Mouse (Mus musculus) granulocyte monocyte progenitor cell, adult 5-6 weeks (primary cell): ENCODE data around the gene Necab3. TPM values are rescaled to one million over a fixed set of nuclear protein-coding genes. Genes with fewer than 3 reads are reported as not detected.

Source experiments
- ATAC-seq: replicated peaks from 2 replicates; pipeline ENCODE4 v1.8.0; 2016; ENCODE audit warnings: mild to moderate bottlenecking, moderate TSS enrichment, inconsistent platforms; ENCODE audit not compliant: poor library complexity, severe bottlenecking
- total RNA-seq, 2 experiments: library from RNA; stranded (forward) in 1 of 2; stranded (reverse) in 1 of 2; fragments of 200-712, 200-1000 nt in 1 of 2; fragments of >200 nt in 1 of 2; fragmentation: Nextera tagmentation in 1 of 2; gene quantifications; 2 replicates each; pipeline ENCODE4 v1.2.3; 2014 to 2017

Gene Necab3
- 1.8 and 7.0 TPM in 2 replicates for total RNA-seq (2014; fragmentation: Nextera tagmentation)
- 2.4 TPM in 1 of 2 replicates, not detected in the other for total RNA-seq (2017)

GRCm38 (mm10) chr2:154558264-154559039 is at the start of gene Necab3:
Necab3 (minus strand) TSS chr2:154558890.
- ATAC-seq, result peak; percentile 80

DNA sequence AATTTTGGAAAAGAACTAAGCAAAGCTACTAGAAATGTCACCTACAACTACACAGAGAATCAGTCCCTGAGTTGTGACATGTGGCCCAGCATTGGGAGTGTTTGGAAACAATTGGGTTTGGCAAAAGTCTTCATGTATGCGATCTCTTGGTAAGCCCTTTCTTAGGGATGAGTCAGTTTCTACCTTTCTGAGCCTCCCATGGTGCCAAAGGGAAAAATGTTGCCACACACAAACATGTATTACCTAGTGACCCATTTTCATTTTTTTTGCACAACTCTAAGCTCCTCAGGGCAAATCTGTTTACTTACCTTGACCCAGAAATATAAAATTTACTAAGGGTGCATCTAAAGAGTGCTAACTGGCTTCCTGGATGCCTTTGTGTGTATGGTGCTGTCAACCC is 48.3 kb upstream of the Necab3 start:
- no peak for ATAC-seq

GRCm38 (mm10) chr2:154604156-154604555 is 45.5 kb upstream of the Necab3 start:
- peak; percentile 3 for ATAC-seq

GRCm38 (mm10) chr2:154603638-154604153 is 45.0 kb upstream of the Necab3 start, which contains the start of gene Pxmp4:
Pxmp4 (minus strand) TSS chr2:154603708.
- peak; percentile 94 for ATAC-seq

- ATAC-seq, result no peak
Measured at GRCm38 (mm10) chr2:154603007-154603637, 44.4 kb upstream of the Necab3 start.

DNA sequence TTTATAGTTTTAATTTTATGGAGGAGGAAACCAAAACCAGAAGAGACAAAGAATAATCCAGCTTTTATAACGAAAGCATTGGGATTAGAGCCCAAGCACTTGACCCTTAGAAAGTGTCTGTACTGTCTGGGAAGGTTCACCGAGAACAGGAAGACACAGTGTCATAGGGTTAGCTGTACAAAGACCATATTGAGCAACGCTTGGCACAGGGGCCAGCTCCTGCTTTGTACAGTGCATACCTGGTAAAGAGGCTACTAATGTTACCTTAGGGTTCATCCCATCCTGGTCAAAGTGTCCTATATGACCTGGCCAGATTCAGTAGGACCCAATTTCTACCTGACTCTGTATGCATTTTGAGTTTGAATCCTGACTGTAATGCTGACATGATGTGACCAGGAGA is 42.6 kb upstream of the Necab3 start:
- ATAC-seq, result no peak

DNA sequence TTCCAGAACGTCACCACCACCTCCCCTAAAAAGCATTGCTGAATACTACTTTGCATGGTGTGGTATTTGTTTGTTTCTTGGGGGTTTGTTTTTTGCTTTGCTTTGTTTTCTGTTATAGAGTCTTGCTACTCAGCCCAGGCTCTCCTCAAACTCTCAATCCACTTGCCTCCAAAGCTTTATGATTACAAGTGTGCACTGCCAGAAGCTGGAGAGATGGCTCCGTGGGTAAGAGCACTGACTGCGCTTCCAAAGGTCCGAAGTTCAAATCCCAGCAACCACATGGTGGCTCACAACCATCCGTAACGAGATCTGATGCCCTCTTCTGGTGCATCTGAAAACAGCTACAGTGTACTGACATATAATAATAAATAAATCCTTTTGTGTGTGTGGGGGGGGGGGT is 41.9 kb upstream of the Necab3 start:
- ATAC-seq, result no peak

- ATAC-seq, result peak; percentile 85
Measured at GRCm38 (mm10) chr2:154597399-154597798, 38.7 kb upstream of the Necab3 start.

DNA sequence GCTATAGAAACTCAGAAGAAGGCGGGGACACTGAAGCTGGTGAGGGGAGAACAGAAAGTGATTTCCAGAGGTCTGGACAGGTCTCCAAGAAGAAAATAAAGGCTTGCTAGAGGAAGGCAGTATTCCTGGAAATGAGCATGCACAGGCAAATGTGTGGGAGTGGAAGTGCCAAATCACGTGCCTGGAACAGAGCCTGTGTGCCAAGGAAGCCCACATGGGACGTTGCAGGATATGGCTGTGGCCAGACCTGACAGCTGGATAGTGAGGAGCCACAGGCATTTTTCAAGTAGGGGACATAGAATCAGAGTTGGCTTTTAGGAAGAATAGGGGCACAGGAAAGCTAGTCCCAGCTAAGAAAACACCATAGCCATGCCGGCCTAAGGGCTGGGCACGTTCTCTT is 37.1 kb upstream of the Necab3 start:
- ATAC-seq, result no peak

DNA sequence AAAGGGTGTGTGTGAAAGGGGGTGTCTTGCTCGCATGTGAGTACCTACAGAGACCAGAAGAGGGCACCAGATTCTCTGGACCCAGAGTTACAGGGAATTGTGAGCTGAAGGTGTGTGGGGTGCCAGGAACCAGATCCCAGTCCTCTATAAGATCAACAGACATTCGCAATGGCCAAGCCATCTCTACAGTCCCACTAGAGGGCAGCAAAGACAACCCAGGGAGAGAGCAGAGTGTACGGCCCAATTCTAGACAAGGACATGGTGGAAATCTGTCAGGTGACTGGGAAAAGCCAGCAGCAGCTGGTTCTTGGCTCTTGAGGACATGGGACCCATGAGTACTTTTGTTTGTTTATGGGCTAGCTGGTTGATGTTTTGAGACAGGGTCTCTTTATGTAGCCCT is 34.3 kb upstream of the Necab3 start:
- peak; percentile 69 for ATAC-seq

GRCm38 (mm10) chr2:154591239-154591638 is 32.5 kb upstream of the Necab3 start:
- no peak for ATAC-seq

DNA sequence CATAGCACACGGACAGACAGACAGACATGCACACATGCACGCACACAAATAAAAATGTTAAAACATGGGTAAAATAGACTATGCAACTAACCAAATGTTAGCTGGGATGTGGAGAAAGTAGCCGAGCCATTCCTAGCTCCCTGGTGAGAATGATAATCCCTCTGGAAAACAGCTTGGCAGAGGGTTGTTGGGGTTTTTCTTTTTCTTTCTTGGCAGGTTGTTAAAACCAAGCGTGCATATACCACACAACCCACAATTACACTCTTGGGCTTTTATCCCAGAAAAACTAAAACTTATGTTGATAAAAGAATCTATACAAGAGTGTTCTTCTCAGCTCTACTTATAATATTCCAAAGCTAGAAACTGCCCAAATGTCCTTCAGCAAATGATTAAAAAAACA is 30.4 kb upstream of the Necab3 start:
- no peak for ATAC-seq

GRCm38 (mm10) chr2:154586405-154586804 is 27.7 kb upstream of the Necab3 start:
- ATAC-seq, result peak; percentile 84

DNA sequence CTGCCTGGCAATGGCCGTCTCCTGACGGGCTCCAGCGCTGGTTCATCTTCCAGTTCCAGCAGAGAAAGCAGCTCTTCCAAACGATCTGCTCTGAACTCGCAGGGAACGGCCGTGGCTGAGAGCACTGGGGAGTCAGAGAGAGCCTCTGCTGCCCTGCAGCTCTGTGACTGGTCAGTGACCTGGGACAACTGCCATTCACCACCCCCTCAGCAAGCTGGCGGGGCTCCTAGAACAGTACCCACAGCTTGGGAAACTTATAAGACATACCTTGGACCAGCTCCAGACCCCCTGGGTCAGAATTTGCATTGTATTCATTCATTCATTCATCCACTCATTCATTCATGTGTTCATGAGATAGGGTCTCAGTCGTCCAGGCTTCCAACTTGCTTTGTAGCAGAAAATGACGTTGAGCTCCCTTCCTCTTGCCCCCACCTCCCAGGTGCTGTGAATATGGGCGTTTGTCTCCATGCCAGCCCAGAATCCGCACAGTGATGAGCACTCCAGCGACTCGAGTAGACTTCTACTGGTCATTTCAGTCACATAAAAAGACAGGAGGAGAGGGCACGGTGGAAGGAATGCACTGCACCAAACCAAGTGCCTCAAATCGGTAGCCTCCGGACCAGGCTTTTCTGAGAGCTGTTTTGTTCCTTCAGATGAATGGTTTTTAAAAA is 26.4 kb upstream of the Necab3 start:
- ATAC-seq, result no peak

DNA sequence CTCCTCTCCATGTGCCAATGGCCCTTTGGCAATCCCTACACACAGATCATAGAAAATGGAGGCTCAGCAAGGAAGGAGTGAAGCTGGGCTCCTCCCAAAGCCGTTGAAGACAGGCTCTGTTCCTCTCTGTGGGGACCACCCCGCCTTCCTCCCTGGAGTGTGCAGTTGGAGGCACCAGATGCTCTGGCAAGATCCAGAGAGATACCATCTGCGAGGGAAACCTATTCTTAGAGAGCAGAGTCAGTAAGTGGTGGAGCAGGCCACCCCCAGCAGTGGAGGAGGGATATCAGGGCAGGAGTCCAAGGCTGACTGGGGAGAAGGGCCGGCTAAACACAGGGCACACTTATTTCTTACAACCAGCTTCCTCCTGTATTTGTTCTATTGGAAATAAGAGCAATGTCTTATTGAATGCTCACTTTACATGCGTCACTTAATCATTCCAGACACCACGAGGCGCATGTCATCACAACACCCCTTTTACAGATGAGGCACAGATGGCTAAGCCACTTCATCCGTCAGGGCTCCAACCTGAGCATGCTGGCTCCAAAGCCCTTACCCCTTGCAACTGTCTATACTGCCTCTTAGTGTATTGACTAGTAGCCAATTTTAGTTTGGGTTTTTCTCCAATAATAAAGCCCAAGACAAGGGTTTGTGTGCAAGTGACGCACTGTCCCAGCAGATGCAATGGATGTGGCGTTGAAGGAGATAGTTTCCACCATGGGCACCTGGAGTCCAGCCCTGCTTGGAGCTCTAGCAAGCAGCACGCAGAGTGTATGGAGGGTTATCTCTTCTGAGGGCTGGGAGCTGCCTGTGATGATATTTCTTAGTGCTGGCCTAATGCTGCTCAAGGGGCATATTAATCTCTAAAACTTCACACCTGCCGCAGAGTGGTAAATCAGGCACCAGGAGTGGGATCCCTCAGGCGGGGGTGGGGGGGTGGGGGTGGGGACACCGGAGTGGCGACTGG is 25.5 kb upstream of the Necab3 start:
- peak; percentile 31; the same call in 1 of the 2 replicates for ATAC-seq

GRCm38 (mm10) chr2:154581421-154581820 is 22.7 kb upstream of the Necab3 start:
- no peak for ATAC-seq

DNA sequence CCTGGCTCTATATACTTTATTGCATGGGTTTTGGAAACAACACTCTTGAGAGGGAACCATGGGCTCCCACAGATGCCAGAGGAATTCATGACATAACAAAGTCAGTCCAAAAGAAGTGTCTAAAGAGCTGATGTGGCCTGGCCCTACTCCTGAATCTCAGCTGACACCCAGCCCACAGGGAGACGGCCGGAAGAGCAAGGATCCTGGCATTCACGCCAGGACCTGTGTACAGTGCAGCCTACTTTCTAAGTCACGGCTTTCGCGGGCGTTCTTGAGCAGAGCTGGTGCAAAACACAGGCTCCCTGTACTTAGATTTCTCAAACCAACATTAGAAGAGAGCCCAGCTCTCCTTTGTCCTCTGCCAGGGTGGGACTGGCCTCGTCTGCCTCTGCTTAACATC is 21.9 kb upstream of the Necab3 start:
- ATAC-seq, result no peak

DNA sequence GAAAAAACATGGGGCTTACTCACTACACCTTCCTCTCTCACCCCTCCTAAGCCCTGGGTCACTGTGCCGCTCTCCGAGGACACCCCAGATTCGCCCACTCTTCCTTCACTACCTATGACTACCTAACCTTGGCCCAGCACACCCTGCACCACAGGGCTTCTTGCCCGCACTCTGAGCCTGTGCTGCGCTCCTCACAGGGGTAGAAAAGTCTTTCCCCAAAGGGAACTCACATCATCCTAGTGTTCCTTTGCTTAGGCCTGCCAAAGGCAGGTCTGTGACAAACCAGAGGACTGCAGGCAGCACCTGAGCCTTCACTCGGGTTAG is 19.0 kb upstream of the Necab3 start:
- no peak for ATAC-seq

DNA sequence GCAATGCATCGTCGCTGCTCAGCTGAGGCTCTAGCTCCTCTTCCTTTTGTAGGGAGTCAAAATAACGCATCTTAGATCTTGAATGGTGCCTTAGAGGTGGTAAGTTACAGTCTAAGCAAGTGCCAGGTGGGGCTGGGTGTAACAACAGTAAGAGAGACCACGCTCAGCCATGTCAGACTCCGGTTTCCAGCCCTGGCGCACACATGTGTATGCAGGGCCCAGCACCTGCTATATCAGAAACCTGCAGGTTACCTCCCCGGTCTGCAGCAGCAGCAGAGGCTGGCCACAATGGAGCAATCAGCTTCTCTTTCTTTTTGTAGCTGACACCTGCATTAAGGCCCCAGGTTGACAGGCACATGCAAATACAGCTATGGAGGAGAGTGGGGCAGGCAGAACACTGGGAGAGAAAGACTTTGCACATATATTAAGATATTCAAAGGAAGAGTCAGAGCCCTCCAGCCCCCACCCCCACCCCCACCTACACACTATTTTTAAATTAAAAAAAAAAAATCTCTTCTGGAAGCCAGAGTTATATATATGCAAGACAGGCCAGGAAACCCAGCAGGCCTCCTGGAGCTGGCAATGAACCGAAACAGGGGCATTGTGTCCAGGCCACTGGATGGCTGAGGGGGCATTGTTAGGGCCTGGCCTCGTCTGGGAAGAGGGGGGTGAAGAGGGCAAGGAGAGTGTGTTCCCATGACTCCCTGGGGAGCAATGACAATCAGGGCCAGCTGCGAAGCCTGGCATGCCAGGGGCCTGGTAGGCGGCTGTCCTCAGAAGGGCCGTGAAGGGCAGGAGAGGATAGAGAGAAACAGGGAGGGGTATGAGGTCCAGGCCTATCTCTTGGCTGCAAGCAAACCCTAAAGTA is 18.4 kb upstream of the Necab3 start:
- ATAC-seq, result no peak
